Mouse (Mus musculus) CH12.LX (cell line): Measurements from ENCODE around the gene Mipep.

ENCODE experiments used
- CTCF ChIP-seq, 2 experiments: IDR thresholded peaks in 1 of 2; conservative IDR thresholded peaks in 1 of 2; 2 replicates each; pipeline ENCODE4 v1.5.1; 2011 to 2012; ENCODE audit warnings: low read depth in 2 of 2, low read length in 2 of 2, improper control_type of control experiment in 1 of 2, inconsistent platforms in 1 of 2, mild to moderate bottlenecking in 1 of 2, moderate library complexity in 1 of 2
- ETS1 ChIP-seq: conservative IDR thresholded peaks from 2 replicates; pipeline ENCODE4 v1.6.1; 2012; ENCODE audit warnings: low read depth, mild to moderate bottlenecking, inconsistent platforms, low read length, improper control_type of control experiment, moderate library complexity
- GABPA ChIP-seq: IDR thresholded peaks from 2 replicates; pipeline ENCODE4 v1.6.1; 2012; ENCODE audit warnings: low read depth, low read length, improper control_type of control experiment, inconsistent platforms; ENCODE audit not compliant: insufficient replicate concordance

GRCm38 (mm10) chr14:60843596-60843995 lies 59.2 kb downstream of the Mipep start:
- TF ChIP-seq GABPA, result no peak
- TF ChIP-seq ETS1, result no peak
- TF ChIP-seq CTCF (conservative IDR thresholded peaks at IDR 0.05 in 1 of 2, IDR thresholded peaks at IDR 0.05 in 1 of 2; ENCODE audit: low read depth in 2 of 2, low read length in 2 of 2), result no peak
